12 mouse cellular contexts compared by ENCODE assay signal in the genomic region with DNA sequence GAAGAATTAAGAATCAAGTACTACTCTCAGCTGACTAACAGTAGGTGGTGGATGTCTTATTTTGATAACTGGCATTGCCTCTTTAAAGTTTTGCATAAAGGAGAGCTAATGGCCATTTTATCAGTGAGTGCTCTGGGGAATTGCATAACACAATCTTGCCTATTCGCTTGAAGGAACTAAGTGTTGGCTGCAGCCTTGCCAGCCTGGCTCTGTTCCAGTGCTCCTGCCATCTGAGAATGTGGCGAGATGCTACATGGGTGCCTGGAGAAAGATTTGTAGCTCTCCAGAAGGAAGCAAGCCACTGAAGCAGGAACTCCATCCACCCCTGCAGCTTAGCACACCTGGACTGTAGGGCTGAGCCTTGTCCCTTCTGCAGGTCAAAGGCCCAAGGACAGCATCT.
DNase-seq lines count a peak whose midpoint lies in the region; ATAC-seq and TF ChIP-seq lines count a peak whose summit lies in the region.
"Had no signal": no experiment of that assay in that cellular context is flagged by ENCODE, and none has a peak within 500 bp of the region (broad histone marks: within the 10 kb centered on the region; RNA-seq: fewer than 3 reads in every experiment).

No protein-coding gene starts in this region.

- H3K9me3 ChIP-seq in lung, postnatal 0 days (ENCODE audit: low read length): no peaks in the 10 kb centered on the region
- H3K9me3 ChIP-seq: embryonic facial prominence, embryonic 15.5 days; limb, embryonic 13.5 days had no signal

- TF ChIP-seq POLR2A in brain, embryonic 14.5 days (IDR thresholded peaks at IDR 0.05; ENCODE audit: borderline replicate concordance, extremely low read depth, insufficient read depth, insufficient read length, poor library complexity, severe bottlenecking): no peak

- H3K4me1 ChIP-seq in lung, postnatal 0 days (ENCODE audit: insufficient read depth, low read depth, low read length): peaks cover 3% of the 10 kb centered on the region; the same call in 1 of the 2 replicates
- H3K4me1 ChIP-seq: limb, embryonic 13.5 days had no signal

- no peaks in the 10 kb centered on the region for H3K27me3 ChIP-seq in lung, postnatal 0 days (replicated peaks; ENCODE audit: insufficient read depth, low read length)
- H3K27me3 ChIP-seq: embryonic facial prominence, embryonic 15.5 days; limb, embryonic 13.5 days had no signal

- no peak overlapping the region for H3K4me3 ChIP-seq in lung, postnatal 0 days (ENCODE audit: low read depth, low read length)
- H3K4me3 ChIP-seq: embryonic facial prominence, embryonic 15.5 days; limb, embryonic 13.5 days; myocyte had no signal

- TF ChIP-seq EP300 in lung, postnatal 0 days (IDR thresholded peaks at IDR 0.05): no peak

- H3K27ac ChIP-seq in lung, postnatal 0 days (ENCODE audit: low read length): no peak overlapping the region
- H3K27ac ChIP-seq: embryonic facial prominence, embryonic 15.5 days; limb, embryonic 13.5 days had no signal

- H3K9ac ChIP-seq in lung, postnatal 0 days (replicated peaks; ENCODE audit: low read depth): no peak overlapping the region
- H3K9ac ChIP-seq: embryonic facial prominence, embryonic 15.5 days; limb, embryonic 13.5 days had no signal

- TF ChIP-seq CTCF in lung, postnatal 0 days (IDR thresholded peaks at IDR 0.05): no peak
- no peak for TF ChIP-seq CTCF in brain, embryonic 14.5 days (IDR thresholded peaks at IDR 0.05; ENCODE audit: borderline replicate concordance, extremely low read depth, insufficient read depth, insufficient read length)

- ATAC-seq in lung, postnatal 0 days: no peak
- ATAC-seq: intestine, embryonic 16.5 days had no signal

- H3K36me3 ChIP-seq in lung, postnatal 0 days (ENCODE audit: insufficient read depth, low read length): no peaks in the 10 kb centered on the region
- H3K36me3 ChIP-seq: embryonic facial prominence, embryonic 15.5 days; limb, embryonic 13.5 days had no signal

- peak; percentile 79 for DNase-seq in heart, adult 11 months
- DNase-seq in heart, adult 9 months (ENCODE audit: low spot score in 2 of 2): no peak
- peak; percentile 6 for DNase-seq in lung, postnatal 0 days (ENCODE audit: low spot score)
- DNase-seq in lung, postnatal 25 days (ENCODE audit: low spot score): no peak
- peak; percentile 72 for DNase-seq in brain, embryonic 14.5 days (ENCODE audit: low read depth)
- DNase-seq in kidney, adult 9 months: peak; percentile 10
- DNase-seq in c-Kit-positive CD71-positive TER-119-positive erythroid progenitor cells, embryonic 14.5 days (ENCODE audit: low spot score): no peak
- no peak for DNase-seq in urinary bladder, postnatal 14 days (ENCODE audit: low spot score)

- WGBS in lung, postnatal 0 days: 19% methylated on average over 2 of the region's 2 CpGs

- H3K4me2 ChIP-seq in lung, postnatal 0 days (replicated peaks; ENCODE audit: low read depth, low read length): no peak overlapping the region
- H3K4me2 ChIP-seq: embryonic facial prominence, embryonic 15.5 days; limb, embryonic 13.5 days had no signal

Comparison
In these comparisons a context has a peak if more than half of its experiments do, and no peak if none do; other contexts are left out.
1. DNase-seq: peak in heart, adult 11 months (single experiment), lung, postnatal 0 days (single experiment), brain, embryonic 14.5 days (single experiment) and kidney, adult 9 months (single experiment); none in heart, adult 9 months (0 of 2), lung, postnatal 25 days (single experiment), c-Kit-positive CD71-positive TER-119-positive erythroid progenitor cells, embryonic 14.5 days (single experiment) and urinary bladder, postnatal 14 days (single experiment).